Mouse (Mus musculus) bone marrow, adult 2 months (tissue): Measurements from ENCODE around the gene Arhgap24.

Experiments used
- CTCF ChIP-seq: fragments of 200-500 bp; IDR thresholded peaks from 2 replicates; pipeline ENCODE4 v1.5.1; 2011; ENCODE audit warnings: low read length, control low read depth; ENCODE audit not compliant: control insufficient read depth, insufficient read depth
- POLR2A ChIP-seq: fragments of 200-500 bp; IDR thresholded peaks from 2 replicates; pipeline ENCODE4 v1.6.1; 2011; ENCODE audit warnings: low read depth, mild to moderate bottlenecking, control low read depth, low read length, borderline replicate concordance; ENCODE audit not compliant: control insufficient read depth

- TF ChIP-seq CTCF, result no peak
- no peak for TF ChIP-seq POLR2A
Measured at GRCm38 (mm10) chr5:102793536-102793935, 312.3 kb downstream of the Arhgap24 start.
